Mouse (Mus musculus): ENCODE data around the gene Rab24.

Rab24 gene

DNA sequence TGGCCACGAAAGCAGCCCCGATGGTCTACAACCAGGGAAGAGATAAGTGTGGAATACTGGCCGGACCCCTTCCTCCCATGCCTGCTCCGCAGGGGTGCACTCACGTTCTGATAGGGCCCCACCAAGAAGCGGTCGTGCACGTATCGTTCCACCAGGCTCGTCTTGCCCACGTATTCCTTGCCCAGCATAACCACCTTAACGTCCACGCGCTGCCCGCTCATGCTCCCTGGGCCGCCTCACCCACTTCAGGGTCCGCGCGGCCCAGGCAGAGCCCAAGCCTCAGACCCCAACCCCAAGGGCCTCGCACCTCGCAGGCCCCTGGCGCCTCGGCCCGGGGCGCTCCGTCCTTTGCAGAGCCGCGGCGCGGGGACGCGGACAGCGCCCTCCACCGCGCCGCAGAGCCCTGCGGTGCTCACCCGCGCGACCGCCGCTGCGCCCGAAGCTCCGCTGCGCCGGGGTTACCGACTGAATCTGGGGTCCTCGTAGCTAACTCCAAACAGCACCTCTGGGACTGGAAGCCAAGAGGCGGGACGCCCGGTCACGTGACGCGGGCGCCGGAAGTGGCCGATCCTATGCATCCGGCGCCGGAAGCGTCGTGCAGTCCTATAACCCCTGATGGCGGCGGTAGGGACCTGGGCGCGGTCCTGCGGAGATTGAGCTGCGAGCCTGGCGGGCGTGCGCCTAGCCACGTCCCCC, at the start of gene Rab24:
Gene Rab24 (minus strand): TSS at position 513 of the 696 bp plus-strand sequence.
- peak; percentile 90 for DNase-seq (ENCODE audit: low spot score)

DNA sequence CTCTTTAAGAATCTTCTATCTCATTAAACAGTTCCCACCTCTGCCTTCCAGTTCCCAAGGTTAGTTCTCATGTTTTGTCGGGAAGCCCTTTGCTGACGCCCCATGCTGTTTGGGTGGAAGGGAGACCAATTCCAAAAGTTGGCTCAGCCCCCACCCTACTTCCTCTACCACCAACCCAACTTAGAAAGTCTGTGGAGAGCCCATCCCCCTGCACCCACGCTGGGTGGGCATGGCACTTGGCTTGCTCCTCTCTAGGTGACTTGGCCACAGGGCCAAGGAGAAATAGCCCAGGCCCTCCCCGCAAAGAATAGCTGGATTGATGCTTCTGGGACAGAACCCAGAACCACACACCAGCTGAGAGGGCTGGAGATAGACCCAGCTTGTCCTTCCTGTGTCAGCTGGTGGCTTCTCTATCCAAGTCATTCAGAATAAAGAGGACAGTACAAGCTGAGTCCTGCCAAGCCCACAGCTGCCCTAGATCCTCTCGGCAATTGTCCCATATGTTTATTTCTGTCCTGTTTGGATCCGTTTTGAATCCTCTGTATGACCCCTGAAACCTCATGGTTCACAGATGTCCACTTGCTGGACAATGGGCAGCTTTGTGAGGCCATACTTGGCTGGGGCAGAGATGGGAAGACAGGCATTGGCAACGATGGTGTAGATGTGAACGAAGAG, 49.4 kb upstream of the Rab24 start:
- DNase-seq (ENCODE audit: low spot score), result no peak

DNA sequence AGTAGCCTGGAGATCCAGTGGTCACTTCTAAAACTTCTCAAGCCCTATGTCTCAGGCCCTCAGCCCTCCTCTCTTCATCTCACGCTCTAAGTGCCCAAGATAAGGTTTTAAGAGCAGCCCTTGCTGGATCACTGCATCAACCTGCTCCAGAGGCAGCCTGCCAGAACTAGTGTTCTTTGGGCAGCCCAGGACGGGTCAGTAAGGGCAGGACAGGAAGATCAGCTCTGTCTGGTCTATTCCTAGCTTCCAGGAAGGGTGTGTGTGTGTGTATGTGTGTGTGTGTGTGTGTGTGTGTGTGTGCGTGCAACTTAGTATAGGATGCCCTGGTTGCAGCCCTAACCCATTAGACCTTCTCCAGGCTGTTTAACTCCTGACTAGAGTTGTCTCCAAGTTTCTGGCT, 48.5 kb upstream of the Rab24 start:
- no peak for DNase-seq (ENCODE audit: low spot score)

DNA sequence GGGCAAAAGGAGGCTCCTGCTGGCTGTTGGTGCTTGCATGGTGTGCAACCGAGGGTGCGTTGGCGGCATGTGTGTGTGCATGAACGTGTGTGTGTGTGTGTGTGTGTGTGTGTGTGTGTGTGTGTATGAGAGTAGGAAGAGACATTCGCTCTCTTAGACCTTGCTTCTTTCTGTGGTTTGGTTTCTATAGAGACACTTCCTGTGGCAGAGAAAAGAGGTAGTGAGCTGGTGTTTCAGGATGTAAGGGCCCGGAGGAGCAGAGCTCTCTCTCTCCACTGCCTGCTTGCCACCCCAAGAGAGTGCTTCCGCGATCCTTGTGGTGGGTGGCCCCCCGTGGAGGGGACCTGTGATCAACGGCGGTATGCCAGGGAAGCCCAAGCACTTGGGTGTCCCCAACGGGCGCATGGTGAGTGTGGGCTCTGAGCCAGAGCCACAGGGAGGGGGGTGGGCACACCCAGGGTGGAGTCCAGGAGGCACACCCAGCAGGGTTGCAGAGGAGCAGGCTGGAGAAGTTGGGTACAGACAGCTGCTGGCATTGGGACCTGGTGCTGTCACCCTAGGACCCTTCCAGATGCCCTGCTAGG, 47.9 kb upstream of the Rab24 start, which contains the start of gene Rgs14:
Gene Rgs14 (plus strand): TSS at position 202 of the 584 bp plus-strand sequence.
- no peak for DNase-seq (ENCODE audit: low spot score)

DNA sequence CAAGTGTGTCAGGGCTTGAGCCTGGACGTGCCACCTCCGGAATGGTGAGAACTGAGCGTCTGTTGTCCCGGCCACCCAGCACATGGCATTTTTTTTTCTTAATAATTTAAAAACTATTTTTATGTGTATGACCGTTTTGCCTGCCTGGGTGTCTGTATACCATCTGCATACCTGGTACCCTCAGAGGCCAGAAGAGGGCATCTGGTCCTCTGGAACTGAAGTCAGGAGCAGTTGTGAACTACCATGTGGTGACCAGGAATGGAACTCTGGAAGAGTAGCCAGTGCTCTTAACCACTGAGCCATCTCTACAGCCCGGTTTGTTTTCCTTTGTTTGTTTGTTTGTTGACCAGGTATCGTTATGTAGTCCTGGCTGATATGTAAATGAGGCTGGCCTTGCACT, 46.7 kb upstream of the Rab24 start:
- no peak for DNase-seq (ENCODE audit: low spot score)

DNA sequence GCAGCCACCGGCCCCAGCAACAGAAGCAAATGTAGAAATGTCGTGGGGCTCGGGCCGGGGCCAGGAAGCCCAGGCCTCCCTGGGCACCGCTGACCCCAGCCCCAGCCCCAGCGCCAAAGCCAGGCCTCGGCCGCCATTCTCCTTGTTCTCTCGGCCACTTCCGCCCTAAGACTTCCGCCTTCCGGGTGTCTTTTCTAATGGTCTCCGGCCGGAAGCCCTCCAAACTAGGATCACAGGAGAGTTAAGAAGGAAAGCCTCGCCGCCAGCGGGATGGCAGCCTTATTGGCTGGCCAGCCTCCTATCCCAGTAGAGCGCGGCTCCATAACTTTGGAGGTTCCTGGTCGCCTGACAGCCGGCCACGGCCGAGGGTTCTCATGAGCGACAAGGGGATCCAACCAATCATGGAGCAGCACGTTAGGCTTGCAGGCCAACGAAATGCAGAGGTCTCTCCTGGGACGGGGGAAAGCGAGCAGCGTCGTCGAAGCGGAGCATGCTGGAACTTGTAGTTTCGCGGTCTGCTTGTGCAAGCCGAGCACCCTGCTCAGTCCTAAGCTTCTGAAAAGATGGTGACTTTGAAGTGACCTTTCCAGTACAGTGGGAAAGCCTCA, 40.8 kb upstream of the Rab24 start, which contains the start of gene Lman2:
Gene Lman2 (minus strand): TSS at position 331 of the 608 bp plus-strand sequence.
- peak; percentile 97 for DNase-seq (ENCODE audit: low spot score)

DNA sequence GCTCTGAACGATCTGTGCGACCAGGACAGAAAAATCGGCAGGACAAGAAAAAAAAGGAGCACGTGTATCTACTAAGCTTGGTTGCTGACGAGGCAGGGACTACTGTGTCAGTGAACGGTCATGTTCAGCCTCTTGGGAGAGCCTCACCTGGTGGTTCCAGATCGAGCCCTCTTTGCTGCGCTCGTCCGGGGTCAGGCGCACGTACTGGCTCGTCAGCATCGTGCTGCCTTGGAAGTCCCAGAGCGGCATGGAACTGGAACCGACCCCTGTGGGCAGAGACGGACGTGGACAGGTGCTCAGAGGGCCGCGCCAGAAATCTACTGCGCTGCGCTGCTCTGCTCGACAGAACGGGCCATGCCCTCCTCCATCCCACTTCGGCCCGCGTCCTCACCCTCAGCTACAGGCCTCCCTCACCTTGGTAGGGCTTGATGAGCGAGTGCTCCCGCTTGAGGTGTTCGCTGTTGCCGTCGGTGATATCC, 40.3 kb upstream of the Rab24 start:
- peak; percentile 28 for DNase-seq (ENCODE audit: low spot score)

DNA sequence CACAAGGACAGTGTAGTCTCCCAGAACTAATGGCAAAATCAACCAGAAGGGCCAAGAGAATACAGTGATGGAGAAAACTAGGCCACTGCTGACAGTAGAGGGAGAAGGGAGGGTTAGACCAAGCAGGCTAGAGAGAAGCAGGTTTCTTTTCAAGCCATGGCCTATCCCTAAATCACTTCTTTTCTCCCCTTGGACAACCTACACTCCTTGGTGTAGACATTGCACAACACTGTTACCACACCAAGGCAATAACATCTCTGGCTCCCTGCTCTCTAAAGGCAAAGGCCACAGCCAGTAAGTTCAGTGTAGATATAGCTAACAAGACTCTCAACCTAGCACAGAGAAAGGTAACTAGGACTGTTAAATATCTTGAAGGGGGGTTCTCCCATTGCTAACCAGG, 39.4 kb upstream of the Rab24 start:
- DNase-seq (ENCODE audit: low spot score), result no peak

DNA sequence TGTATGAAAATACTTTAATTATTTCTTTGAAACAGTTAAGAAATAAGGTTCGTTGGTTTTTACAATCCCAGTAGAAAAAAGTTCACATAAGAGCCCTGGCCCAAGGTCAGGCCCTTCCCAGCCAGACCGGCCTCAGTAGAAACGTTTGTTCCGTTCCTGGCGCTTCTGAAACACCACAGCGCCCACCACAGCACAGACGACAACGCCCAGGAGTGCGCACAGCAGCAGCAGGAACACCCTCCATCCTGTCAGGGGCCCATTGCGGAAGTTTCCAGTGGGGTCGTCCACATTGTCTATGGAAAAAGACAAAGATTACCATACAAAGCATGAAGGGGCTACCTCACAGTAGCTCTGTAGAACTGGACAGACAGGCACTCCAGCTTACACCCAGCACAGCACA, 25.0 kb upstream of the Rab24 start:
- DNase-seq (ENCODE audit: low spot score), result no peak

DNA sequence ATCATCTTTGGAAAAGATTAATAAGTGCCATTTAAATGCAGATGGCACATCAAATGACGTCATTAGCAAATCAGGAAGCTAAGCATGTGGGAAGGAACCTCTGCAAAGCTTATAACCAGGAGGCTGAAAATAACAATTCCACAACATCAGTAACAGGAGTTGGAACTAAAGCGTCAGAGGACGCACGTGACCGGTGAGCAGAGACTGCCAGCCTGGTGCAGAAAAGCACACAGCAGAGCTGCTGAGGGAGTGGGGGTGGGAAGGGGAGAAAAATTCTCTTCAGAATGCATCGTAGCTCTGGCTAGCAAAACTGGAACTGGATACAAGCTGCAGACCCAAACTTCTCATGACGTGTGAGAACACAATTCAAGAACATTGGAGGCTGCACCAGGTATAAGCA, 22.5 kb upstream of the Rab24 start:
- no peak for DNase-seq (ENCODE audit: low spot score)

DNA sequence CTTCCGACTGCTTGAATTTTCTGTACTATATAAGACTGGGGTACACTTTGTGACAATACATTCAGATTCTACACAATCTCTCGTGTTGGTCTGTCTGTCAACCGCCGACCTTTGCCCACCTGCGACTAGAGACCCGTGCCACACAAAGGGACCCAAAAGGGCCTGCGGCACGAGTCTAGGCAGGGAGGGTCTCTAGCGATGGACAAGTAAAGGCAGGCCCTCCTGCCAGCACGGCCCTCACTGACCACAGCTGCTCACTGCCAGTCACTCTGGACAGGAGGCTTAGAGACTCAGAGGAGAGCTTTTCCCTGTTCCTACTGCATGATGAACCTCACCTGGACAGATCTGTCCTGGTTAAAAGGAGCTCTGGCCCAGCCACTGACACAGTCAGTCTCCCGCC, 20.7 kb upstream of the Rab24 start:
- DNase-seq (ENCODE audit: low spot score), result no peak

DNA sequence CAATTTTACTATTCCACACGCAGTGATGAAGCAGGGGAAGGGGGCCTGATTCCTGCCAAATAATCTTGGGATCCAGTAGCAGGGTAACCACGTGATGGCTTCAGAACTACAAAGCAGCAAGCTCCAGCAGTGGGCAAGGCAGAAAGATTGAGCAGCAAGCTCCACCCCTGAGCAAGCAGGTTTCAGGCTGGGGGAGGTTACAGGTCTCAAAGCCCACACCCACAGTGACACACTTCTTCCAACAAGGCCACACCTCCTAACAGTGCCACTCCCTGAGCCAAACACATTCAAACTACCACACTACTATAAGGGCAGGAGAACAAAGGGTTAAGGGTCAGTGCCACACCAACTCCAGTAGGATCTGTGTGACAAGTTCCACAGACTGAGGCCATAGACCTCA, 17.5 kb upstream of the Rab24 start:
- no peak for DNase-seq (ENCODE audit: low spot score)

DNA sequence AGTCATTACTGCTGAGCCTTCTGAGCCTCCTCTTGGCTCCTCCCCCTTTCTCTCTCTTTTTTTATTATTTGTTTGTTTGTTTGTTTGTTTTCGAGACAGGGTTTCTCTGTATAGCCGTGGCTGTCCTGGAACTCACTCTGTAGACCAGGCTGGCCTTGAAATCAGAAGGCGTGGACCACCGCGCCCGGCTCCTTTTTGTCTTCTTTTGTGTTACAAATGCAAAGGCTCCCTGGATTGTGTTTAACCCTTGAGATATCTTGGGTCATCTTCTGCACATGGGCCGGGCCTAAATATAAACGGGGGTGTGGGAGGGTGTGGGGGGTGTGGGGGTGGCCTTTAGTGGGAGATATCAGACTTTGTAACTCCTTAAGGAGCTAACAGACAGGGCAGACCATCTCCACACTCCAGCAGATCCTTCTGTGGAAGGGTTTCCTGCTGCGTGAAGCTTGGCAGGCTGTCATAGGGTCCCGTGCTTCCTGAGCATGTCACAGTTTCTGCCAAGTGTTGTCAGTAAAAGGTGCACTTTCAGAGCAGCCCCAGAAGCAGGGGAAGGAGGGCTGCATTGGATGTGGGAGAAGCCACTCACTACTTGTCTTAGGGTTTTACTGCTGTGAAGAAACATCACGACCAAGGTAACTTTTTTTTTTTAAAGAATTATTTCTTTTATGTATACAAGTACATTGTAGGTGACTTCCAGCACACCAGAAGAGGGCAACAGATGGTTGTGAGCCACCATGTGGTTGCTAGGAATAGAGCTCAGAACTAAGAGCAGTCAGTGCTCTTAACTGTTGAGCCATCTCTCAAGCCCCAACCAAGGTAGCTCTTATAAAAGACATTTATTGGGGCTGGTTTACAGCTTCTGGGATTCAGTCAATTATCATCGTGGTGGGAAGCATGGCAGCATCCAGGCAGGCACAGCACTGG, 16.6 kb upstream of the Rab24 start:
- no peak for DNase-seq (ENCODE audit: low spot score)

DNA sequence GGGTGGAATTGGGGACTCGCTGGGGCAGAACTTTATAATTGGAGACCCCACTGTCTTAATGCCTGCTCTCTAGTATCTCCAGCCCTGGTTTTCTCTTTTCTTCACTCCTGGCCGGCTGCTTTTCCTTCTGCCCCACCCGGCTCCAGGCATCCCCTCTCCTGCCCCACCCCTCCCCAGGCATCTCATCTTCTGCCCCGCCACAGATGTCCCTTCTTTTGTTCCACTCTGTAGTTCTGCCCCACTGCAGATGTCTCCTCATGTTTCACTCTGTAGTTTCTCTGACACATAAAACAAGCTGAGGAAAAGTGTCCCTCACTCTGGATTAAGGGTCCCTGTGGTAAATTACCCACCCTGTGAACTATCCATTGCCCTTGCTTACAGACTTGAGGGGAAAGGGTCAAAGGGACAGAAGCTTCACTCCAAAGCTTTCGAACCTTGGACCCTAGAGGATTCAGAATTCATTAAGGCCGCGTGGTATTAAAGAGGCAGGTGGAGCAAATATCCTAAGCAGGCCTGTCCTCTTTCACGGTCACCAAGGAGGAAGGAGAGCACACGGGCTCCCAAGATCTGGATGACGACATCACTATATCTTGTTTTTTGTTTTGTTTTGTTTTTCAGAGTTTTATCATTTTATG, 15.7 kb upstream of the Rab24 start:
- DNase-seq (ENCODE audit: low spot score), result no peak

DNA sequence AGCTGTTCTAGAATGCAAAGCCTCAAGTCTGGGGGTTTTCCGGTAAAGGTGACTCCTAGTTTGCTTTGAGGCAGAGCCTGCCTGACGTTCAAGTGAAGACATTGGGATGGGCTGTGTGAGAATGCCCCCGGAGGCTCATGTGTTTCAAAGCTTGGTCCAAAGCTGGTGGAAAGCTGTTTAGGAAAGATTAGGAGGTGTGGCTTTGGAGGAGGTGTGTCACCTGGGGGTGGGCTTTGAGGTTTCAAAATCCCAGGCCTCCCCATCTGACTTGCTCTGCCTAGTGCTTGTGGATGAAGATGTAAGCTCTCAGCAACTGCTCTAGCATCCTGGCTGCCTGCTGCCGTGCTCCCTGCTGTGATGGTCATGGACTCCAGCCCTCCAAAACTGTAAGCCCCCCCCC, 14.0 kb upstream of the Rab24 start:
- DNase-seq (ENCODE audit: low spot score), result no peak

DNA sequence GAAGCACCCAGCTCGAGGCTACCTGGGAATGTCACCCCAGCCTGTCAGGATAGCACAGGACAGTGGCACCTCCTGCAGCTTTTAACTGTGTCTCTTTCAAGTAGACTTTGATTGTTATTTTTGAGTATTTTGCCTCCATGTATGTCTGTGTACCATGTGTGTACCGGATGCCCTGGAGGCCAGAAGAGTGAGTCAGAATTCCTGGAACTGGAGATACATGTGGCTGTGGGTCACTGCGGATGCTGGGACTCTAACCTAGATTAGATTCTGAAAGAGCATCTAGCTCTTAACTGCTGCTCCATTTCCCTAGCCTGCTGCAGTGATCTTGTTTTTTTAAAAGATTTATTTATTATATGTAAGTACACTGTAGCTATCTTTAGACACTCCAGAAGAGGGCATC, 10.6 kb upstream of the Rab24 start:
- DNase-seq (ENCODE audit: low spot score), result no peak

DNA sequence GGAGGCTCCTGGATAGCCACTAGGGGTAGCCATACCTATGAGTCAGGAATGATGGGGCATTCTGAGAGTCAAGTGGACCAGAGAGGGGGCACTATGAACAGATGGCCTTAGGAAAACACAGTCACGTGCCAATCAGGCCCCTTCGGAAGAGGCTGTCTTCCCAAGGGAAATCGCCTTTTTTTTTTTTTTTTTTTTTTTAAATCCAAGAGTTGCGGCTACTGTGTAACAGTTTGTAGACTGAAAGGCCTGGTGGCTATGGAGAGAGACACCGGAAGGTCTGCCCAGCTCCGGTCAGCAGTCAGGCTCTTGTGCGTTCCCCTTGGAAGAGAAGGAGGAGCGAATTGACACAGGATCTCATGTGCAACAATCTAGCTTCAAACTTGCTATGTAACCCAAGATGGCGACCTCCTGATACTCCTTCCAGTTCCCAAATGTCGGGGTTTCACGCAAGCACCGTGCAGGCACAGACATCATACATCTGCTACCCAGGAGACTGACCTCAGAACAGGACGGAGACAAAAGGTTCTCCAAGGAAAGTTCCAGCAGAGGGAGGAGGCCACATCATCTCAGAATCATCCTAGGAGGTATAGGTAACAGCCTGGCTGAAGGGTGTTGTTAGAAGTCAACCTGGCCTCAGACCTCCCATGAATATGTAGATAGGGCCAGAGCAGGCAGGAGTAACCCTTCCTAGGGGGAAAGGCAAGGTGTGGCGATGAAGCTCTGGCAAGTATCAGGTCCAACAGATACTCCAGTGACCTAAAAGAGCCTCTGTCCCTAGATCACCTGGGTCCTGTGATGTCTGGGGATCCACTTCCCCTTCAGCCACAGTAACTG, 9.0 kb upstream of the Rab24 start:
- no peak for DNase-seq (ENCODE audit: low spot score)

DNA sequence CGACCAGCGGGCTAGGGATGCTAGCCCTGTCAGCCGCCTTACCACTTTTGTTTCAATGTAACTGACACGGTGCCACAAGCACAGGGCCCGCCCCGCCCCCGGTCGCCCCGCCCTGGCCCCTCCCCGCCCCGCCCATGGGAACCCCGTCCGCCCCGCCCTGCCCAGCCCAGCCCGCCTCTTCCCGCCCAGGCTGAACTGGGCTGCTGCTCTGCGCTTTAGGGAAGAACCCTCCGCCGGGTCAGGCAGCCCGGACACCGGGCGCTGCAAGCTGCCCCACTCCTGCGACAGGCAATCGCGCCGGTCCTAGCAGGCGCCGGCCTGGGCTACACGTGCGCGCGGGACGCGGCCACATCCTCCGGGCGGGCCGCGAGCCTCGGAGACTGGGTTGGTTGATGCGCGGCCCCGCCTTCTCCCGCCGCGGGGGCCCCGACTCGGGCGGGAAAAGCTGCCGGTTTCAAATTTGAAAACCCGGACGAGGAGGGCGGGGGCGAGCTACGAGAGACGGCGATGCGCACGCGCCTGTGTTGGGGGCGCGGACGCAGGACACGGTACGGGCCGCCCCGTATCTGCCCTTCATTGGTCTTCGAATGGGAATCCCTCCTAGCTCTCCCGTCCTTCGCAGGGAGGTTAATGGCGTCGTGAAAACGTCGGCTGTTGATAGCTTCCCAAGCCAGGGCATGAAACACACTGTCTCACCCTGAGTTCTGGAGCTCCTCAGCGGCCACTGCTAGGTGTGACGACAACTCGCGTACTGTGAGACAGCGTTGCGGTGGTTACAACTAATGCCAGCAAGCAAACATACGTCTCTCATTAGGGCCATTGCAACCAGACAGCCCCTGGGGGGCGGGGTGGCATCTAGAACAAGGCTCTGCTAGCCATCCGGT, 8.2 kb upstream of the Rab24 start, which contains the start of gene Mxd3:
Gene Mxd3 (minus strand): TSS at position 141 of the 884 bp plus-strand sequence.
- peak; percentile 84 for DNase-seq (ENCODE audit: low spot score)

DNA sequence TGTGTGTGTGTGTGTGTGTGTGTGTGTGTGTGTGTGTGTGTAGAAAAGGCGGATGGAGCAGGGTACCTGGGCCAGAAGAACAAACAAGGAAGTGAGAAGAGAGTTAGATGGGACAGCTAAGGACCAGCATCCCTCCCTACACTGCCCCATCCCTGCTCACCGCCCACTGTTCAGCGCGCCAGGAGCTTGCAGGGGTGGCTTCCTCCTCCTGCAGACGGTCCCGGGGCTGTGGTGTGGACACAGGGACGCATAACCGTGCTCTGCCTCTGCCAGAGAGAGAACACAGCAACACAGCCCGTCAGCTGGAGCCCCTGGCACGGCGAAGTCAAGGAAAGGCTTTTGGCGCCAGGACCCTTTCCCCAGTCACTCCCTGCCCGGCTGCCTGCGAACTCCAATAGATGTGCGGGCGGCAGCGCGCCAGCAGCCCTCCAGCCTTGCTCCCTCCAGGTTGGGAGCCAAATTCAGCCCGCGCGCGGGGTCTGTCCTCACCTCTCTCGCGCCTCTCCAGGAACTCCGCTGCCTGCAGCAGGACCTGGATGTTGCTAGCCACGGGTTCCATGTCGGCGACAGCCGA, 7.5 kb upstream of the Rab24 start:
- DNase-seq (ENCODE audit: low spot score), result no peak

Measured in urinary bladder, postnatal 14 days (tissue).